Mouse (Mus musculus) spleen, adult 2 months (tissue): Measurements from ENCODE around the gene Ercc1.

Experiments
- CTCF ChIP-seq: fragments of 200-500 bp; IDR thresholded peaks from 2 replicates; pipeline ENCODE4 v1.5.1; 2011; ENCODE audit warnings: mild to moderate bottlenecking, inconsistent platforms; ENCODE audit not compliant: insufficient read depth, insufficient read length, insufficient replicate concordance; ENCODE audit errors: extremely low read depth
- POLR2A ChIP-seq: fragments of 200-500 bp; IDR thresholded peaks from 2 replicates; pipeline ENCODE4 v1.6.1; 2011; ENCODE audit warnings: low read depth, low read length, inconsistent platforms

DNA sequence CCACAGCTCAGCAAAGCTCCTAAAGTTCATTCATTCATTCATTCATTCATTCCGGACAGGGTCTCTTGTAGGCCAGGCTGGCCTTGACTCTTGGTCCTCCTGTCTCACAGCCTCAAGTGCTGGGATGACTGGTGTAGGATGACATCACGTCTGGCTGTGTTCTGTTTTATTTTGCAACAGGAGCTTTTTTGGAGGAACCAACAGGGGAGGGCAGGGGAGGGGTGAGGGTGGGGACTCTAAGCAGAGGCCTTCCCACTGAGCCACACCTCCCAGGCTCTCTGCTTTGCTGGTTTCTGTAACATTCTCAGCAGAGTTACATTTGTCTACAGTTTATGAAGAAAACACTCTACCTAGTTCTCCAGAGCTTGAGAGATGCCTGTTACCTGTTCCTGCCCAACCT lies 6.5 kb upstream of the Ercc1 start:
- TF ChIP-seq CTCF (no peak), POLR2A (no peak)
